Mouse (Mus musculus) hindbrain, embryonic 13.5 days (tissue): Measurements from ENCODE around the gene Pgpep1. TPM values are rescaled to one million over a fixed set of nuclear protein-coding genes. Genes with fewer than 3 reads are reported as not detected.
A peak's percentile ranks its signal among the peaks of the same experiment; 100 is the strongest.

ENCODE experiments used
- ATAC-seq: fragments of 200-750 bp; cut with Nextera tagmentation; 2 replicates; pipeline ENCODE4 v1.8.0; 2017; ENCODE audit warnings: moderate TSS enrichment; ENCODE audit not compliant: low FRiP score
- H3K27ac ChIP-seq: fragments of 300-500 bp; sonication (generic); 2 replicates; pipeline ENCODE4 v1.5.1; 2015; ENCODE audit warnings: inconsistent platforms, mild to moderate bottlenecking, moderate library complexity
- H3K27me3 ChIP-seq: fragments of 300-500 bp; sonication (generic); 2 replicates; pipeline ENCODE4 v1.6.1; 2015; ENCODE audit warnings: mild to moderate bottlenecking, inconsistent platforms
- H3K36me3 ChIP-seq: fragments of 300-500 bp; sonication (generic); 2 replicates; pipeline ENCODE4 v1.6.1; 2015; ENCODE audit warnings: mild to moderate bottlenecking, inconsistent platforms
- H3K4me1 ChIP-seq: fragments of 300-500 bp; sonication (generic); replicated peaks from 2 replicates; pipeline ENCODE4 v1.6.1; 2015; ENCODE audit warnings: inconsistent platforms
- H3K4me2 ChIP-seq: fragments of 300-500 bp; sonication (generic); 2 replicates; pipeline ENCODE4 v1.6.1; 2015; ENCODE audit warnings: inconsistent platforms, mild to moderate bottlenecking, moderate library complexity
- H3K4me3 ChIP-seq: fragments of 300-500 bp; sonication (generic); 2 replicates; pipeline ENCODE4 v1.5.1; 2015; ENCODE audit warnings: mild to moderate bottlenecking, inconsistent platforms
- H3K9ac ChIP-seq: fragments of 300-500 bp; sonication (generic); 2 replicates; pipeline ENCODE4 v1.6.1; 2015; ENCODE audit warnings: mild to moderate bottlenecking, inconsistent platforms
- H3K9me3 ChIP-seq: fragments of 300-500 bp; sonication (generic); 2 replicates; pipeline ENCODE4 v1.6.1; 2016; ENCODE audit warnings: inconsistent platforms
- WGBS: fragments of 180-500 bp; shearing (Covaris S2); methylation state at CpG from one replicate; pipeline ENCODE4 v1.1.7; 2015; 5-methylcytosine and 5-hydroxymethylcytosine counted together
- polyA plus RNA-seq: library from polyadenylated mRNA; unstranded; fragments of >200 nt; fragmentation: Nextera tagmentation; extraction: Ambion mirVana; gene quantifications from 2 replicates; pipeline ENCODE4 v1.2.1, GENCODE M21; 2015

The Pgpep1 gene
- polyA plus RNA-seq, 1 experiment from 2014 or later: 105 TPM

DNA sequence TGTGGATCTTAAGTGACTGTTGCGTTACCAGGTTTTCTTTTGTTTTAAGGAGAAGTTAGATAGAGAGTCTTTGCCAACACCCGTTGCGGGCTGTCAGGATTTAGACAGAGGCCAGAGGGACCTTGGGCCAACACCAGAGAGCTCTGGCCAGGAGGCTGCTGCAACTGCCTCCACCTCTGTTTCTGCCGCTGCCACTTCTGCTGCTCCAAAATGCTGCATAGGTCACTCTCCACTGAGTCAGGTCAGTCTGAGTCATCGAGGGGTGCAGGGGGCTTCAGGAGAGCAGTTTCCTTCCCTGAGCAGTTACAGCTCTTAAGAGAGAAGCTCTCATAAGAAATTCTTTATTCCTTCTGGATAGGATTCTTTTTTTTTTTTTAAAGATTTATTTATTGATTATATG lies 33.1 kb downstream of the Pgpep1 start:
- 91% methylated on average over 5 of the region's 5 CpGs for WGBS
- no peaks in the 10 kb centered on the region for H3K9me3 ChIP-seq
- peaks cover 26% of the 10 kb centered on the region for H3K27me3 ChIP-seq
- no peak for ATAC-seq
- H3K4me2 ChIP-seq: no peak overlapping the region
- no peak overlapping the region for H3K27ac ChIP-seq
- H3K4me1 ChIP-seq: peaks cover 20% of the 10 kb centered on the region
- H3K9ac ChIP-seq: no peak overlapping the region
- no peaks in the 10 kb centered on the region for H3K36me3 ChIP-seq
- no peak overlapping the region for H3K4me3 ChIP-seq

DNA sequence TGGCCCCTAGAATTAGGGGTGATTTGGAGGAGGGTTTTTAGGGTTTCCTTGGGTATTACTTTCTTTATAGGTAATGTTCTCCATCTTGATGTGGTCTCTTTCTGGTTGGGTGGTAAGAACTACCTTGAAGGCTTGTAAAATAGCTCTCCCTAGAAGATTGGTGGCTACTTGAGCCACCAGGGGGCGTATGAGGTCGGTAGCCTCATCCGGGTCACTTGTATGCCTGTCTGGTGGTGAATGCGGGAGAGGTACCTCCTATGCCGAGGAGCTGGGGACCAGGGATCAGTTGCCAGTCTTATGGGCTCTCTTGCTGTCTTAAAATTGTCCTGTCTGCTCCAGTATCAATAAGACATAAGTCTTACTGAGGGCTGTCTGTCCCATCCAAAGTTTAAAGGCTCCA lies 35.1 kb downstream of the Pgpep1 start:
- Histone ChIP-seq H3K4me2 (no peak overlapping the region), H3K4me3 (no peak overlapping the region), H3K36me3 (no peaks in the 10 kb centered on the region), H3K27ac (no peak overlapping the region), H3K4me1 (peaks cover 11% of the 10 kb centered on the region), H3K9ac (no peak overlapping the region), H3K27me3 (peaks cover 29% of the 10 kb centered on the region), H3K9me3 (no peaks in the 10 kb centered on the region)
- WGBS: 19% methylated on average over 5 of the region's 5 CpGs
- no peak for ATAC-seq

DNA sequence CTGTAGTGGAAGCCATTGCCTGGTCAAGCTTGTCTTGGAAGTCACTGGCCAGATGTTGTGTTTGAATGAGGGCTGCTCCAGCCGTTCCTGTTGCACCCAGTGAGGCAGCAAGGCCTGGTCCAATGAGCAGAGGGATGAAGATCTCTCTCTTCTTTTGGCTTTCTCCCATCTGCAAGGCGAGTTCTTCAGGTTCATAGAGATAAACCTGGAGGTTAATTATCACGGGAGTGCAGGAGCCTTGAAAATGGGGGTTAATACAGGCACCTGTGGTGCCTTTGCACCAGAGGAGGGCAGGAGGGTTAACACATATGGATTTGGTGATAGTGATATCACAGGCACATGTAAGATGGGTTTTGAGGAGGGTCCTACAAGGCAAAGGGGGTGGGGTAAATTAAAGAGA lies 38.0 kb downstream of the Pgpep1 start:
- Histone ChIP-seq H3K27ac (no peak overlapping the region), H3K36me3 (no peaks in the 10 kb centered on the region), H3K4me2 (no peak overlapping the region), H3K9ac (no peak overlapping the region), H3K9me3 (no peaks in the 10 kb centered on the region), H3K4me3 (no peak overlapping the region), H3K4me1 (no peaks in the 10 kb centered on the region; the same call in none of the 2 replicates), H3K27me3 (peaks cover 29% of the 10 kb centered on the region)
- WGBS: 59% methylated on average over 3 of the region's 3 CpGs
- ATAC-seq: no peak

DNA sequence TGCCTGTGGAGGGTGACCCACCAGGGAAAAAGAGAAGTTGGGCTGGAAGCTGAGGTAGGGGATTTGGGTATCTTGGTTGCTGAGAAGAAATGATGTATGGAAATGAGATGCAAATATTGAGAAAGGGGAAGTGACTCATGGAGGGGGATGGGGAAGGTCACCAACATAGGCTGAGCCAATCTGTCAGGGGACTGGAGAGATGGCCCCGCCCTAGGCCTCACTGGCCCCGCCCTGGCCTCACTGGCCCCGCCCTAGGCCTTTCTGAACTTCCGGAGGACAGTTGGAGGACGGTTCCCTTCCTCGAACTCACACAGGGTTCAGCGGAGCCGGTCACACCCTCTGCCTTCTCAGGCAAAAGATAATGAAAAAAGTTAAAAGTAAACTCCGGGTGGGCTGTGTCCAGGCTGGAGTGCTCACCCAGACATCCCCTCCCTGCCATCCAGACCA lies 41.3 kb downstream of the Pgpep1 start:
- no peak for ATAC-seq
- Histone ChIP-seq H3K9me3 (no peaks in the 10 kb centered on the region), H3K36me3 (no peaks in the 10 kb centered on the region), H3K4me2 (no peak overlapping the region), H3K9ac (no peak overlapping the region), H3K27ac (no peak overlapping the region), H3K4me3 (no peak overlapping the region), H3K4me1 (no peaks in the 10 kb centered on the region; the same call in none of the 2 replicates), H3K27me3 (peaks cover 29% of the 10 kb centered on the region)
- WGBS: 39% methylated on average over 9 of the region's 9 CpGs

DNA sequence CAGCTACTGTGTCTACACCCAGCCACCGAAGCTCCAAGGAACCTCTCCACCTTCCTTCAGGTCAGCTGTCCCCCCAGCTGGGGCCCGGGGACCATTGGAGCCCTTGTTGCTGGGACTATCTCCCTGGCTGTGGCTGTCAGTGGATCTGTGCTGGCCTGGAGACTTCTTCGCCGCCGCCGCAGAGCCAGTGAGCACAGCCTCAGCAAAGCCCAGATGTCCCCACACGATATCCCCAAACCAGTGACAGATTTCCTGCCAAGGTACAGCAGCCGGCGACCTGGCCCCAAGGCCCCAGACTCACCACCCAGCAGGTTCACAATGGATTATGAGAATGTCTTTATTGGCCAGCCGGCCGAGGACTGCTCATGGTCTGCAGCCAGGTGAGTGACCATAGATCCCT lies 42.2 kb downstream of the Pgpep1 start:
- ATAC-seq: no peak
- no peaks in the 10 kb centered on the region for H3K9me3 ChIP-seq
- H3K27ac ChIP-seq: no peak overlapping the region
- H3K36me3 ChIP-seq: no peaks in the 10 kb centered on the region
- H3K9ac ChIP-seq: no peak overlapping the region
- no peak overlapping the region for H3K4me2 ChIP-seq
- no peak overlapping the region for H3K4me3 ChIP-seq
- H3K4me1 ChIP-seq: no peaks in the 10 kb centered on the region; the same call in none of the 2 replicates
- 88% methylated on average over 11 of the region's 11 CpGs for WGBS
- peaks cover 28% of the 10 kb centered on the region for H3K27me3 ChIP-seq

DNA sequence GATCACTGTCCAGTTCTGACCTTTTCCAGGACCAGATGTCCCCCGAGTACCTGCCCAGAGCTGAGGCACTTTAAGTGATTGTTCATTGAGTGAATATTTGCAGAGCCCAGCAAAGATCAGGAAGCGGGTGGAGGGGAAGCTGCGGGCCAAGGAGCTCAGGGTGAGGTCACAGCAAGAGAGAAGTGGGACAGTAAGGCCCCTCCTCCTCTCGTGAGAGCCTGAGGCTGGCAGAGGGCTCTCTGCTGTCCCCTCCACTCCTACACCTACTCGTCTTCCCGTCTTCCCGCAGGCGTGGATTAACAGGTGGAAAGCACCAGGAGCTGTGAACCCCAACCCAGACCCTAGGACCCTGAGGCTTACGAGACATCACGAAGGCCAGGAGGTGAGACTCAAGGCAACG lies 43.5 kb downstream of the Pgpep1 start:
- no peaks in the 10 kb centered on the region for H3K9me3 ChIP-seq
- peaks cover 14% of the 10 kb centered on the region for H3K27me3 ChIP-seq
- H3K4me3 ChIP-seq: no peak overlapping the region
- no peak overlapping the region for H3K9ac ChIP-seq
- H3K36me3 ChIP-seq: no peaks in the 10 kb centered on the region
- no peak overlapping the region for H3K27ac ChIP-seq
- 57% methylated on average over 11 of the region's 11 CpGs for WGBS
- no peak overlapping the region for H3K4me2 ChIP-seq
- no peak for ATAC-seq
- peaks cover 5% of the 10 kb centered on the region for H3K4me1 ChIP-seq

DNA sequence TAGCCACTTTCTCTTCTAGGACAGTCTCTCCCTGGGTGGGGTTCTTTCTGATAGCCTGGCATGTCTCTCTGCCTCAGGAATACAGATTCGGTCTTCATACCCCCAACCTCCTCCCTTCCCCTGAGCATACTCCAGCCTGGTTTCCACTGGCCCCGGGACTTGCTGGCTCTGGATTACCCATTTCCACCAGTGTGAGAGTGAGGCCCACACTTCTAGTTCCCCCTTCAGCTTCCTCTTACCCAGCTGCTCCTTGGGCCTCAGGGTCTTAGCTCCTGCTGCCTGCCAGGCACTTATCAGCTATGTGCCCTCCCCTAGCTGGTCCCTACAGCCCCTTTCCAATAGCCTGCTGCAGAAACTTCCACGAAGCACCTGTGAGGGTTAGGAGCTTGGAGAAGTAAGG lies 44.3 kb downstream of the Pgpep1 start, which contains the start of gene Lrrc25:
Lrrc25 (plus strand) TSS at position 262 of the 400 bp plus-strand sequence.
- WGBS: 87% methylated on average over 3 of the region's 3 CpGs
- H3K27ac ChIP-seq: no peak within 1 kb of the TSS
- H3K9me3 ChIP-seq: no peaks in the 10 kb centered on the region
- no peak within 1 kb of the TSS for H3K9ac ChIP-seq
- peaks cover 12% of the 10 kb centered on the region for H3K4me1 ChIP-seq
- H3K4me3 ChIP-seq: no peak within 1 kb of the TSS
- H3K27me3 ChIP-seq: peaks cover 9% of the 10 kb centered on the region
- no peaks in the 10 kb centered on the region for H3K36me3 ChIP-seq
- H3K4me2 ChIP-seq: no peak within 1 kb of the TSS
- no peak for ATAC-seq

DNA sequence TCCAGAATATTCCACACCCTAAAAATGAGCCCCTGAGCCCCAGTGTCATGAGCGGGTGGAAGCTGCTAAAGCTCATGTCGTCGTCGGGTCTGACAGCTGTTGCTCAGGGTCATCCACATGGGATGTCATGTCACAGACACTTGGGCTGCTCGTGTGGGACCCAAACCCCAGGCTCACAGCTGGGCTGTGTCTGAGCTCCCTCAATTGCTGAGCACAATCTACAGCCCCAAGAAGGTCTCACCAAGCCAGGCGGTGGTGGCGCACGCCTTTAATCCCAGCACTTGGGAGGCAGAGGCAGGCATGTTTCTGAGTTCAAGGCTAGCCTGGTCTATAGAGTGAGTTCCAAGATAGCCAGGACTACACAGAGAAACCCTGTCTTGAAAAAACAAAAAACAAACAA lies 44.9 kb downstream of the Pgpep1 start:
- Histone ChIP-seq H3K27ac (no peak overlapping the region), H3K27me3 (peaks cover 4% of the 10 kb centered on the region), H3K9ac (no peak overlapping the region), H3K4me1 (peaks cover 18% of the 10 kb centered on the region), H3K4me2 (no peak overlapping the region), H3K9me3 (no peaks in the 10 kb centered on the region), H3K36me3 (no peaks in the 10 kb centered on the region), H3K4me3 (no peak overlapping the region)
- ATAC-seq: no peak
- WGBS: 92% methylated on average over 8 of the region's 8 CpGs

DNA sequence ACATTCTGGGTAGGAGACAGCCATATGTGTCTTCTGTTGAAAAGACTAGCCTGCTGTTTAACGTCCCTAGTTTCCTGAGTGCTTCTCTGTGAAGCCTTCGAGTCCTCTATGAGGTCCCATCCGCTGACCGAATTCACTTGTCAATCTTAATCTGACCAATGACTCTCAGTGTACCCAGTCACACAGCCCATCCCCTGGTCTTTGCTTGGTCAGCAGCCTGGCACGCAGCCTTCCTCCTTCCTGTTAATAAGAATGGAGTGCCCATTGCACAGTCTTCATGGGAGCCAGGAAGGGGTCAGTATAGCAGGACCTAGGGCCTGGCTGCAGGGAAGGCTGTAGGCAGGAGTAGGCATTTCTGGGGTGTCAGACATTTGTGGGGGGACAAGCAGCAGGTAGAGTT lies 45.7 kb downstream of the Pgpep1 start:
- no peak overlapping the region for H3K4me2 ChIP-seq
- H3K4me3 ChIP-seq: no peak overlapping the region
- peaks cover 26% of the 10 kb centered on the region for H3K4me1 ChIP-seq
- H3K9me3 ChIP-seq: no peaks in the 10 kb centered on the region
- 0 out of 2 replicates have a peak overlapping the region, but pooled peaks have one; percentile 24 for H3K9ac ChIP-seq
- H3K27me3 ChIP-seq: 0 out of 2 replicates have a peak, but pooled peaks cover 2% of the 10 kb centered on the region
- 77% methylated on average over 5 of the region's 5 CpGs for WGBS
- H3K27ac ChIP-seq: no peak overlapping the region
- H3K36me3 ChIP-seq: no peaks in the 10 kb centered on the region
- no peak for ATAC-seq

DNA sequence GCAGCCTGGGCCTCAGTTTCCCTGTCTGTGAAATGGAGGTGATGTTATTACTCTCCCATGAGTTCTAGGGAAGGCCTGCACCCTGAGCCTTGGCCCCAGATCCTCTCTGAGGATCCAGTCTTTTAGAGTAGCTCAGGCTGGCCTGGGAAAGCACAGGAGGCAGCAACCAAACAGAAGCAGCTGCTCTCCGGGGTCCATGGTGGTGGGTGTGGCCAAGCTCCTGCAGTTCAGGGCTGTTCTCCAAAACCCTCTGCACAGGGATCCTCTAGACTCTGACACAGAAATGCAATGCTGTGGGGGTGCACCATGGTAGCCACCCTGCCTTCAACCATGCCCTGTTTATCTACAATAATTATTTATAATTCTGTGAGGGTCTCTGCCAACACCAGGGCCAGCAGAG lies 46.4 kb downstream of the Pgpep1 start:
- H3K27ac ChIP-seq: no peak overlapping the region
- no peak overlapping the region for H3K4me3 ChIP-seq
- no peaks in the 10 kb centered on the region for H3K36me3 ChIP-seq
- H3K9ac ChIP-seq: no peak overlapping the region
- no peak overlapping the region for H3K4me2 ChIP-seq
- H3K9me3 ChIP-seq: no peaks in the 10 kb centered on the region
- no peak for ATAC-seq
- 26% methylated on average over 1 of the region's 1 CpGs for WGBS
- H3K4me1 ChIP-seq: peaks cover 33% of the 10 kb centered on the region
- 0 out of 2 replicates have a peak, but pooled peaks cover 2% of the 10 kb centered on the region for H3K27me3 ChIP-seq

DNA sequence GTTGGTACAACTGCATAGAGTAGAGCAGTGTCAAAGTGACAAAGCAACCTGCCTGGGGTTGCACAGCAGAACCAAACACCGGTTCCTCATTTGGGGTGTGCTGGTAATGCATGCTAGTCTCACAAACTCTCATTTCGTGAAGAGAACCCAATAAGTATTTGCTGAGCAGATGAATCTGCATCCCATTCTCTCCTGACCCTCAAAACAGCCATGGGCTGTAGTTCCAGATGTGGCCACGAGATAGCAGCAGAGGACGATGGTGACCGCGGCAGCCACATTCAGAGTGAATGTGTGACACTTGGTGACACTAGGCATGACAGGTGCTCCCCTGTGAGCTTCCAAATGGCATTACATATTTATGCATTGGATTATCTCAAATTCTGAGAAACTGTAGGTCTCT lies 48.3 kb downstream of the Pgpep1 start:
- Histone ChIP-seq H3K36me3 (no peaks in the 10 kb centered on the region), H3K4me1 (peaks cover 49% of the 10 kb centered on the region), H3K4me2 (peak overlapping the region; percentile 79), H3K27me3 (0 out of 2 replicates have a peak, but pooled peaks cover 2% of the 10 kb centered on the region), H3K4me3 (peak overlapping the region; percentile 40), H3K9me3 (no peaks in the 10 kb centered on the region), H3K9ac (peak overlapping the region; percentile 68), H3K27ac (peak overlapping the region; percentile 50; the same call in 1 of the 2 replicates)
- no peak for ATAC-seq
- WGBS: 0% methylated on average over 6 of the region's 6 CpGs

DNA sequence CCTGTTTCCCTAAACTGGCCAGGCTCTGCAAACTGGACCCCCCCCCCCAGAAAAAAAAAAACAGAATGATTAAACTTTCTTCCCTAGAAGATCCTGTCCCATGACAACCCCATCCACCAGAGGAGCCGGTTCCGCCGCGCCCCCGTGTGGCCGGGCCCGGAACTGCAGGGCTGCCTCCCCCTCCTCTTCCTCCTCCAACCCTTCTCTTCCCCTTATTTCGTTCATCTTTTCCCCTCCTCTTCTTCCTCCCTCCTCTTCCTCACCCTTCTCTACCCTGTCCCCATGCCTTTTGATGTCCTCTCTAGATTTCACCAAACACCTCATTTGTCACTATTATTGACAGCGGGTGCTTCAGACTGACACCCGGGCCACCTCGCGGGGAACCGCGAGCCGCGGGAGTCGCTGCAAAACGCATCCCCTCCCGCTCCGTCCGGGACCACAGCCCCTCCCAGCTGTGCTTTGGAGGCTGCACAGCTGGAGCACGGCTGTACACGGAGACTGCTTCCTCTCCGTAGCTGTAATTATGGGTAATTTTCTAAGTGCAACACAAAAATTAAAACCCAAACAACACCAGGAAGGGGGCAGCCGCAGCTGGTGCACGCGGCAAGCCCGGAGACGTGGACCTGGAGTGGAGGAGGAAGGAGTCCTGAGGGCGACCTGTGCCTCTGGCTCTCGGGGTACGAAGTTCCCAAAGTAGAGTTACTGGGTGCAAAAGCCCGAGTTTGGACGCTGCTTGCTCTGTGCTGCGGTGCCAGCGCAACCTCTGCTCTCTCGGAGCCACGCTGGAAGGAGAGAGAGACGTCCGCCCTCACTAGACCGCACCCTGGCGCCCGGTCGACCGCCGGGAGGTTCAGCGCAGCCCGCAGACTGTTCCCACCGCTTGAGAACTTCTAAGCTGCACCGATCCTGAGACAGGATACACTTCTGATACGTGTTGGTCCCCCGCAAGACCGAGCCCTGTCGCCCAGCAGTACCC lies 49.1 kb downstream of the Pgpep1 start:
- ATAC-seq: 0 out of 2 replicates have a peak, but pooled peaks have one; percentile 8

More for the DNA sequence above, 49.1 kb downstream of the Pgpep1 start:
- peak overlapping the region; percentile 40 for H3K4me3 ChIP-seq
- peak overlapping the region; percentile 68 for H3K9ac ChIP-seq
- peak overlapping the region; percentile 79 for H3K4me2 ChIP-seq
- H3K9me3 ChIP-seq: no peaks in the 10 kb centered on the region
- H3K36me3 ChIP-seq: no peaks in the 10 kb centered on the region
- peak overlapping the region; percentile 50; the same call in 1 of the 2 replicates for H3K27ac ChIP-seq
- WGBS: under 1% methylated on average over 54 of the region's 54 CpGs
- H3K4me1 ChIP-seq: peaks cover 57% of the 10 kb centered on the region
- 0 out of 2 replicates have a peak, but pooled peaks cover 2% of the 10 kb centered on the region for H3K27me3 ChIP-seq
